Comparison of ENCODE assay signal across 21 mouse cellular contexts in the genomic region with DNA sequence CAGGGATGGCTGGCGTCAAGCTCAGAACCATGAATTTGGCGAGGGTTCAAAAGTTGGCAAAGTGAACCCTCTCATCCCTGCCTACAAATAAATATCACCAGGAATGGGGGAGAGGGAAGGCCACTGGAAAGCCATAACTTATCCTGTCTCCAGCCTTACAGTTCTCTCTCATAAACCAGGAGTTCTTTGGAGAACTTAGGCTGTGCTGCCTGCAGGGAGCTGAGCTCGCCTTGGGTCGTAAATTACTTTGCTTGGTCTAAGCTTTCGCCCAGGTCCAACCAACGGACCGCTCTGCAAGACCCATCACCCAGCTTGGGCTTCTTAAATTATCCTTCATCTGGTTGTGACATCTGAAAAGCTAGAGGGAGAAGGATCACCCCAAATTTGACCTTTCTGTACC.
DNase-seq lines count a peak whose midpoint lies in the region; ATAC-seq and TF ChIP-seq lines count a peak whose summit lies in the region.
"Had no signal": no experiment of that assay in that cellular context is flagged by ENCODE, and none has a peak within 500 bp of the region (broad histone marks: within the 10 kb centered on the region; RNA-seq: fewer than 3 reads in every experiment).

No protein-coding gene starts in this region.

- ATAC-seq in forebrain, embryonic 11.5 days (replicated peaks; ENCODE audit: low FRiP score), result no peak
- ATAC-seq in forebrain, embryonic 12.5 days (ENCODE audit: low FRiP score), result no peak
- ATAC-seq in kidney, embryonic 14.5 days (ENCODE audit: low FRiP score, low TSS enrichment), result peak; percentile 82
- ATAC-seq: forebrain, postnatal 0 days had no signal

- no peak for TF ChIP-seq POLR2A in kidney, adult 2 months (IDR thresholded peaks at IDR 0.05; ENCODE audit: low read depth, low read length)

- H3K4me3 ChIP-seq in forebrain, embryonic 11.5 days (ENCODE audit: low read depth, low read length), result no peak overlapping the region
- no peak overlapping the region for H3K4me3 ChIP-seq in forebrain, embryonic 12.5 days (replicated peaks)
- no peak overlapping the region for H3K4me3 ChIP-seq in kidney, embryonic 14.5 days (ENCODE audit: low read length)
- no peak overlapping the region for H3K4me3 ChIP-seq in kidney, adult 2 months (ENCODE audit: insufficient read depth, low read depth, low read length)
- no peak overlapping the region for H3K4me3 ChIP-seq in limb, embryonic 10.5 days
- H3K4me3 ChIP-seq: heart, embryonic 10.5 days; lung, embryonic 15.5 days; midbrain, embryonic 12.5 days; myocyte; stomach, embryonic 15.5 days had no signal

- 91% methylated on average over 7 of the region's 7 CpGs for WGBS in forebrain, embryonic 11.5 days
- 94% methylated on average over 7 of the region's 7 CpGs for WGBS in forebrain, embryonic 12.5 days
- 6% methylated on average over 7 of the region's 7 CpGs for WGBS in kidney, embryonic 14.5 days
- WGBS in kidney, adult 2 months, result 24% methylated on average over 7 of the region's 7 CpGs
- WGBS in limb, embryonic 10.5 days, result 22% methylated on average over 7 of the region's 7 CpGs

- peak; percentile 10 for DNase-seq in forebrain, embryonic 11.5 days (ENCODE audit: low spot score)
- no peak for DNase-seq in kidney, adult 2 months
- peak; percentile 45 for DNase-seq in NIH3T3 (ENCODE audit: low read depth)
- no peak for DNase-seq in limb, embryonic 10.5 days (ENCODE audit: low spot score)
- no peak for DNase-seq in urinary bladder, postnatal 4 days (ENCODE audit: low spot score in 2 of 2)
- no peak for DNase-seq in layer of hippocampus, adult 18-20 months (ENCODE audit: low spot score in 2 of 2)
- DNase-seq: cerebellum, adult 9-10 months; forebrain, postnatal 0 days; gastrocnemius, postnatal 14 days; kidney, postnatal 25 days; right cerebral cortex, adult 18-20 months; thymus, postnatal 14 days had no signal

- no peaks in the 10 kb centered on the region for H3K9me3 ChIP-seq in forebrain, embryonic 11.5 days (ENCODE audit: control insufficient read depth, low read length)
- no peaks in the 10 kb centered on the region for H3K9me3 ChIP-seq in forebrain, embryonic 12.5 days
- no peaks in the 10 kb centered on the region for H3K9me3 ChIP-seq in kidney, embryonic 14.5 days (ENCODE audit: control insufficient read depth, low read length)
- no peaks in the 10 kb centered on the region for H3K9me3 ChIP-seq in limb, embryonic 10.5 days (replicated peaks)
- H3K9me3 ChIP-seq: heart, embryonic 10.5 days; lung, embryonic 15.5 days; midbrain, embryonic 12.5 days; stomach, embryonic 15.5 days had no signal

- no peak overlapping the region for H3K4me2 ChIP-seq in forebrain, embryonic 11.5 days (ENCODE audit: low read depth, low read length, severe bottlenecking)
- no peak overlapping the region for H3K4me2 ChIP-seq in forebrain, embryonic 12.5 days
- H3K4me2 ChIP-seq in kidney, embryonic 14.5 days (replicated peaks; ENCODE audit: low read depth, low read length), result no peak overlapping the region
- H3K4me2 ChIP-seq: liver, embryonic 11.5 days; lung, embryonic 15.5 days; midbrain, embryonic 12.5 days; stomach, embryonic 15.5 days had no signal

- TF ChIP-seq CTCF in kidney, adult 2 months (conservative IDR thresholded peaks at IDR 0.05; ENCODE audit: insufficient read depth, insufficient read length, low read depth, low read length), result no peak

- H3K36me3 ChIP-seq in forebrain, embryonic 11.5 days (ENCODE audit: control insufficient read depth, insufficient read depth, low read length), result no peaks in the 10 kb centered on the region
- no peaks in the 10 kb centered on the region for H3K36me3 ChIP-seq in forebrain, embryonic 12.5 days (replicated peaks)
- no peaks in the 10 kb centered on the region for H3K36me3 ChIP-seq in kidney, embryonic 14.5 days (ENCODE audit: control insufficient read depth, insufficient read depth, low read length)
- no peaks in the 10 kb centered on the region for H3K36me3 ChIP-seq in kidney, adult 2 months (ENCODE audit: control insufficient read depth, insufficient read depth, low read length)
- no peaks in the 10 kb centered on the region for H3K36me3 ChIP-seq in limb, embryonic 10.5 days
- H3K36me3 ChIP-seq: heart, embryonic 10.5 days; lung, embryonic 15.5 days; midbrain, embryonic 12.5 days; stomach, embryonic 15.5 days had no signal

- H3K9ac ChIP-seq in forebrain, embryonic 11.5 days (ENCODE audit: low read length), result no peak overlapping the region
- H3K9ac ChIP-seq in forebrain, embryonic 12.5 days, result no peak overlapping the region
- 0 out of 2 replicates have a peak overlapping the region, but pooled peaks have one; percentile 2 for H3K9ac ChIP-seq in kidney, embryonic 14.5 days (ENCODE audit: low read depth, low read length)
- H3K9ac ChIP-seq: forebrain, postnatal 0 days; lung, embryonic 15.5 days; midbrain, embryonic 12.5 days; stomach, embryonic 15.5 days had no signal

- H3K27me3 ChIP-seq in forebrain, embryonic 11.5 days (ENCODE audit: control insufficient read depth, insufficient read depth, low read length), result no peaks in the 10 kb centered on the region
- no peaks in the 10 kb centered on the region for H3K27me3 ChIP-seq in forebrain, embryonic 12.5 days
- no peaks in the 10 kb centered on the region for H3K27me3 ChIP-seq in kidney, embryonic 14.5 days (ENCODE audit: control insufficient read depth, insufficient read depth, low read length)
- H3K27me3 ChIP-seq in kidney, adult 2 months (replicated peaks; ENCODE audit: control insufficient read depth, insufficient read depth, low read length), result no peaks in the 10 kb centered on the region
- no peaks in the 10 kb centered on the region for H3K27me3 ChIP-seq in limb, embryonic 10.5 days (ENCODE audit: low read depth, poor library complexity, severe bottlenecking)
- H3K27me3 ChIP-seq: lung, embryonic 15.5 days; midbrain, embryonic 12.5 days; stomach, embryonic 15.5 days had no signal

- H3K27ac ChIP-seq in forebrain, embryonic 11.5 days (ENCODE audit: low read depth, low read length), result no peak overlapping the region
- no peak overlapping the region for H3K27ac ChIP-seq in forebrain, embryonic 12.5 days
- H3K27ac ChIP-seq in kidney, embryonic 14.5 days (ENCODE audit: low read depth, low read length), result peak overlapping the region; percentile 59; the same call in 1 of the 2 replicates
- H3K27ac ChIP-seq in kidney, adult 2 months (ENCODE audit: insufficient read depth, low read depth, low read length), result no peak overlapping the region
- H3K27ac ChIP-seq in limb, embryonic 10.5 days, result peak overlapping the region; percentile 46
- H3K27ac ChIP-seq: heart, embryonic 10.5 days; lung, embryonic 15.5 days; macrophage; midbrain, embryonic 12.5 days; stomach, embryonic 15.5 days had no signal

- H3K4me1 ChIP-seq in forebrain, embryonic 11.5 days (replicated peaks; ENCODE audit: control insufficient read depth, insufficient read depth, low read length), result no peaks in the 10 kb centered on the region
- H3K4me1 ChIP-seq in forebrain, embryonic 12.5 days, result no peaks in the 10 kb centered on the region
- H3K4me1 ChIP-seq in kidney, embryonic 14.5 days (ENCODE audit: control insufficient read depth, insufficient read depth, low read length), result peaks cover 40% of the 10 kb centered on the region
- peaks cover 4% of the 10 kb centered on the region; the same call in 1 of the 2 replicates for H3K4me1 ChIP-seq in kidney, adult 2 months (ENCODE audit: control insufficient read depth, insufficient read depth, low read length)
- peaks cover 71% of the 10 kb centered on the region for H3K4me1 ChIP-seq in limb, embryonic 10.5 days
- H3K4me1 ChIP-seq: midbrain, embryonic 12.5 days had no signal

Comparison
In these comparisons a context has a peak if more than half of its experiments do, and no peak if none do; other contexts are left out.
1. H3K27ac ChIP-seq: peak in kidney, embryonic 14.5 days (single experiment) and limb, embryonic 10.5 days (single experiment); none in forebrain, embryonic 11.5 days (single experiment), forebrain, embryonic 12.5 days (single experiment) and kidney, adult 2 months (single experiment).
2. DNase-seq: peak in forebrain, embryonic 11.5 days (single experiment) and NIH3T3 (single experiment); none in kidney, adult 2 months (single experiment), limb, embryonic 10.5 days (single experiment), urinary bladder, postnatal 4 days (0 of 2) and layer of hippocampus, adult 18-20 months (0 of 2).